Mouse (Mus musculus) forebrain, embryonic 11.5 days (tissue): ENCODE results near the gene Inca1. TPM values are rescaled to one million over a fixed set of nuclear protein-coding genes. Genes with fewer than 3 reads are reported as not detected.

Source experiments
- ATAC-seq: fragments of 200-750 bp; cut with Nextera tagmentation; replicated peaks from 2 replicates; pipeline ENCODE4 v1.8.0; 2017; ENCODE audit warnings: moderate TSS enrichment; ENCODE audit not compliant: low FRiP score
- DNase-seq: peaks from one replicate; pipeline ENCODE4 v3.0.0-alpha.2; 2017; ENCODE audit warnings: low spot score
- H3K27ac ChIP-seq: fragments of 300-500 bp; sonication (generic); 2 replicates; pipeline ENCODE4 v1.5.1; 2014; ENCODE audit warnings: low read depth, low read length
- H3K27me3 ChIP-seq: fragments of 300-500 bp; sonication (generic); 2 replicates; pipeline ENCODE4 v1.6.1; 2014; ENCODE audit warnings: mild to moderate bottlenecking, low read length, mixed read lengths; ENCODE audit not compliant: control insufficient read depth, insufficient read depth
- H3K36me3 ChIP-seq: fragments of 300-500 bp; sonication (generic); 2 replicates; pipeline ENCODE4 v1.6.1; 2014; ENCODE audit warnings: mild to moderate bottlenecking, low read length, moderate library complexity, mixed read lengths; ENCODE audit not compliant: control insufficient read depth, insufficient read depth
- H3K4me1 ChIP-seq: fragments of 300-500 bp; sonication (generic); replicated peaks from 2 replicates; pipeline ENCODE4 v1.6.1; 2014; ENCODE audit warnings: low read length, mixed read lengths; ENCODE audit not compliant: control insufficient read depth, insufficient read depth
- H3K4me2 ChIP-seq: fragments of 300-500 bp; sonication (generic); 2 replicates; pipeline ENCODE4 v1.6.1; 2014; ENCODE audit warnings: low read depth, mild to moderate bottlenecking, low read length, moderate library complexity, mixed read lengths; ENCODE audit not compliant: severe bottlenecking
- H3K4me3 ChIP-seq: fragments of 300-500 bp; sonication (generic); 2 replicates; pipeline ENCODE4 v1.5.1; 2014; ENCODE audit warnings: low read depth, low read length
- H3K9ac ChIP-seq: fragments of 300-500 bp; sonication (generic); 2 replicates; pipeline ENCODE4 v1.6.1; 2014; ENCODE audit warnings: low read length
- H3K9me3 ChIP-seq: fragments of 300-500 bp; sonication (generic); 2 replicates; pipeline ENCODE4 v1.6.1; 2016; ENCODE audit warnings: low read length, mixed read lengths; ENCODE audit not compliant: control insufficient read depth
- WGBS: fragments of 180-500 bp; shearing (Covaris S2); extraction: QIAGEN DNeasy Blood & Tissue Kit; methylation state at CpG from one replicate; pipeline ENCODE4 v1.1.7; 2014; 5-methylcytosine and 5-hydroxymethylcytosine counted together
- polyA plus RNA-seq: library from polyadenylated mRNA; unstranded; fragments of >200 nt; fragmentation: Nextera tagmentation; extraction: Ambion mirVana; gene quantifications from 2 replicates; pipeline ENCODE4 v1.2.1, GENCODE M21; 2014

Inca1 gene
- polyA plus RNA-seq, 1 experiment from 2014 or later: 0.65 TPM

DNA sequence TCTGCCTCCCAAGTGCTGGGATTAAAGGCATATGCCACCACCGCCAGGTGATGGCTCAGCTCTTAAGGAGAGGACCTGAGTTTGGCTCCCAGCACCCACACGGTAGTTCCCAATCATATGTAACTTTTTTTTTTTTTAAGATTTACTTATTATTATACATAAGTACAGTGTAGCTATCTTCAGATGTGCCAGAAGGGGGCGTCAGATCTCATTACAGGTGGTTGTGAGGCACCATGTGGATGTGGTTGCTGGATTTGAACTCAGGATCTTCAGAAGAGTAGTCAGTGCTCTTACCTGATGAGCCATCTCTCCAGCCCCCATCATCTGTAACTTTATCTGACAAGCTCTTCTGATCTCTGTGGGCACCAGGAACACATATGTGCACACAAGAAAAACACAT lies 2.6 kb downstream of the Inca1 start:
- no peak overlapping the region for H3K9ac ChIP-seq
- ATAC-seq: no peak
- no peaks in the 10 kb centered on the region for H3K9me3 ChIP-seq
- 66% methylated on average over 3 of the region's 3 CpGs for WGBS
- no peak overlapping the region for H3K4me2 ChIP-seq
- H3K4me3 ChIP-seq: no peak overlapping the region
- peaks cover 9% of the 10 kb centered on the region; the same call in 1 of the 2 replicates for H3K4me1 ChIP-seq
- no peak for DNase-seq
- no peaks in the 10 kb centered on the region for H3K36me3 ChIP-seq
- H3K27me3 ChIP-seq: no peaks in the 10 kb centered on the region
- H3K27ac ChIP-seq: no peak overlapping the region

DNA sequence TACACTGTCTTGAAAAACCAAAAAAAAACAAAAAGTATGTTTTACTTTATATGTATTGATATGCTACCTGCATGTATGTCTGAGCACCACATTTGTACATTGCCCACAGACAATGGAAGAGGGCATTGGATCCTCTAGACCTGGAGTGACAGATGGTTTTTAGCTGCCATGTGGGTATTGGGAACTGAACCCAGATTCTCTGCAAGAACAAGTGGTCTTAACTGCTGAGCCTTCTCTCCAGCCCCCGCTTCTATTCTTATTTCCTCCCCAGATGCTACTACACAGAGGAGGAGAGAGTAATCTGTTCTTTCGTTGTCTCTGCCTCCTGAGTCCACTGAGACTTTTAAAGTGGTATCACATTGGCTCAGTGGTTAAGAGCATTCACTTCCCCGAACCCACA lies 6.5 kb downstream of the Inca1 start:
- Histone ChIP-seq H3K4me2 (no peak overlapping the region), H3K4me1 (peaks cover 3% of the 10 kb centered on the region), H3K9me3 (no peaks in the 10 kb centered on the region), H3K4me3 (no peak overlapping the region), H3K9ac (no peak overlapping the region), H3K27me3 (no peaks in the 10 kb centered on the region), H3K27ac (no peak overlapping the region), H3K36me3 (no peaks in the 10 kb centered on the region)
- DNase-seq (no peak), ATAC-seq (no peak)
- WGBS: 72% methylated on average over 3 of the region's 3 CpGs

DNA sequence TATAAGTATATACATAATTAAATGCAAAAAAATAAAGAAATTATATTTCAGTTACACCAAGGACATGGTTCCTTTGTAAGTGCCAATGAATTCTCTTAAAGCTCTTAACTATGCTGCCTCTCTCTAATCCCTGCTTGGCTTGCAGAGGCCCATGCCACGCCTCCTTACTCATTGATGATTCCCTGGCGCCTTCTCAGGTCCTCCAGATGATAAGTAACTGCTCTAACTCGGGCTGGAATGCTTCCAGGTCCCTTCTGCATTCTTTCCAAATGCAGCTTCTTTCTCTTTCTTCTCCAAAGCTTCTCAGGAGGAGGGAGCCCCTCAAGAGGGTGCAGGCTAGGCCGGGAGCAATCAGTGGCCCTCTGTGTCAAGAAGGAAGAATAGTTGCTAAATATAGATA lies 10.4 kb downstream of the Inca1 start:
- Histone ChIP-seq H3K4me2 (no peak overlapping the region), H3K27ac (no peak overlapping the region), H3K9ac (no peak overlapping the region), H3K4me3 (no peak overlapping the region), H3K4me1 (peaks cover 8% of the 10 kb centered on the region), H3K9me3 (no peaks in the 10 kb centered on the region), H3K36me3 (no peaks in the 10 kb centered on the region; the same call in 1 of the 2 replicates), H3K27me3 (no peaks in the 10 kb centered on the region)
- DNase-seq: no peak
- no peak for ATAC-seq
- 51% methylated on average over 4 of the region's 4 CpGs for WGBS

DNA sequence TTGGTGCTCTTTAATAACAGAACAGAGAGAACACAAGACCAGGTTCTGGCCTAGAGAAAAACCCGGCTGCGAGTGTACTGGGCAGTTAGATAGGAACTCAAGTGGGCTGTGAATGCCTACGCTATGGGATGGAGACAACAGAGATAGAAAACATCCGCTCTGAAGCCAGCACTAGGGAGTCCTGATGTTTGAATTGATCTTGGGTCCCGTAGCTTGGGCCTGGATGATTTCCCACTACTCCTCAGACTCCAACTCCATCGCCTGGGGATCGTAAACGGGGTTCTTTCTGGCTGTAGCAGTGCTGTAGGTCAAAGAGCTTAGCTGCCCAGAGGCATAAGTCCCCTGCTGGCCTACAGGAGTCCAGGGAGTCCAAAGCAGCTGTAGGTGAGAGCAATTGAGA lies 11.6 kb downstream of the Inca1 start:
- H3K27me3 ChIP-seq: no peaks in the 10 kb centered on the region
- 12% methylated on average over 8 of the region's 8 CpGs for WGBS
- no peaks in the 10 kb centered on the region for H3K9me3 ChIP-seq
- H3K4me3 ChIP-seq: peak overlapping the region; percentile 65
- DNase-seq (no peak), ATAC-seq (no peak)
- H3K4me1 ChIP-seq: peaks cover 8% of the 10 kb centered on the region
- H3K4me2 ChIP-seq: peak overlapping the region; percentile 77
- H3K9ac ChIP-seq: peak overlapping the region; percentile 75
- H3K36me3 ChIP-seq: no peaks in the 10 kb centered on the region; the same call in 1 of the 2 replicates
- no peak overlapping the region for H3K27ac ChIP-seq

DNA sequence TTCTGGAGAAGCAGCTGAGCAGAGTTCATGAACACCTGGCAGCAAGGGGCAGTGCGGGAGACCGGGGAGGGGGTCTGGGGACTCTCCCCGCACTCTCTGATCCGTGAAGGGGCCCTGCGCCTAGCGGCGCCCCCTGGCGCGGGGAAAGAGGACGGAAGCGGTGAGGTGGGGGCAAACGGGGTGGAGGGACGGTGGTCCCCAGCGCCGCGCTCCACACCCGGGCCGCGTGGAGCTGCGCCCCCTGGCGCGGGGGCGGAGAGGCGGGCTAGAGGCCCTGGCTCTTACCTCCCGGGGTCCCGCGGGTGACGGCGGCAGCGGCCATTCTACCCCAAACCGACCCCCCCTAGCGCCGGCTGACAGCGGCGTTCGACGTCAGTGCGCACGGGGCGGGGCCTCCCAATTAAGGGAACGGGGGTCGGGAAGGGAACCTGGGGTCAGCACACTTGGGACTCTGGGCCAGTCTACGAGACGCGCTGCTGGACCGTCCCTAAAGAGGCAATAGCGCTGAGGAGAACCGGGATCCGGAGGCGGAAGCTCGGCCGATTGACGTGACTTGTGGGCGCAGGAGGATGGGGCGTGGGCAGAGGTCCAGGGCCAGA lies 12.3 kb downstream of the Inca1 start, which contains the start of gene Camta2:
Camta2 (minus strand) TSS at position 505 of the 599 bp plus-strand sequence.
- H3K27ac ChIP-seq: peak within 1 kb of the TSS; percentile 47; the same call in 1 of the 2 replicates
- H3K9ac ChIP-seq: peak within 1 kb of the TSS; percentile 75
- peak; percentile 91 for DNase-seq
- H3K36me3 ChIP-seq: no peaks in the 10 kb centered on the region; the same call in 1 of the 2 replicates
- H3K4me3 ChIP-seq: peak within 1 kb of the TSS; percentile 65
- H3K4me1 ChIP-seq: peaks cover 8% of the 10 kb centered on the region
- H3K4me2 ChIP-seq: peak within 1 kb of the TSS; percentile 77
- no peaks in the 10 kb centered on the region for H3K9me3 ChIP-seq
- no peaks in the 10 kb centered on the region for H3K27me3 ChIP-seq
- under 1% methylated on average over 55 of the region's 55 CpGs for WGBS
- peak; percentile 81 for ATAC-seq

DNA sequence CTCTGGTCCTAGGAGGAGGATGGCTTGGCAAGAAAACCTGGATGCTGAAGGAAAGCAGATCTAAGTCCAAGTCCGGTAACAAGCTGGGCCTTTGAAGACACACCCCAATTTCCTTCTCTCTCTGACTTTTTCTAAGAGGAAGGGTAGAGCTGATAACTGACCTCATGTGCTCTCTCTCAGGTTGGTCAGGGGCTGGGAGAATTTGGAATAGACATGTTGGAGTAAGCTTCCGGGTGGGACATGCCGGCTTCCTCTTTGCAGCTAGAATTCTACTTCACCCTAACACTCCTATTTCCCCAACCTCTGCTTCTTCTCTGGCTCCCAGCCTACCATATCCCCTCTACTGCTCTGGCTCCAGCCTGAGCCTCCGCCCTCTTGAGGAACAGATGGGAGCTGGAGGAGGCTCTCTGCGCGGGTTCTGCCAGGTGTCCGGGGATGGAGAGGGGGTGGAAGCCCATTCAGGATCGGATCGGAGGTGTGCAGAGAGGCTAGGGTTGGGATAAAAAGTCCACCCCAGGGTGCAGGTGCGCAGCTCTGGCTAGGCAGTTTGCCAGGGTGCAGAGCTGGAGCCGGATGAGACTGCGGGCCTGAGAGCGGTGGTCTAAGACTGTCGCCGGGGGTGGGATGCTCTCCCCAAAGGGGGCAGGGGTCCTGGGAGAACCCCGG lies 12.9 kb downstream of the Inca1 start:
- Histone ChIP-seq H3K27me3 (no peaks in the 10 kb centered on the region), H3K4me1 (peaks cover 13% of the 10 kb centered on the region), H3K9ac (peak overlapping the region; percentile 75), H3K4me3 (peak overlapping the region; percentile 65), H3K36me3 (no peaks in the 10 kb centered on the region; the same call in 1 of the 2 replicates), H3K4me2 (peak overlapping the region; percentile 77), H3K27ac (peak overlapping the region; percentile 47; the same call in 1 of the 2 replicates), H3K9me3 (no peaks in the 10 kb centered on the region)
- WGBS: 4% methylated on average over 16 of the region's 16 CpGs
- DNase-seq: no peak
- peak; percentile 64 for ATAC-seq

DNA sequence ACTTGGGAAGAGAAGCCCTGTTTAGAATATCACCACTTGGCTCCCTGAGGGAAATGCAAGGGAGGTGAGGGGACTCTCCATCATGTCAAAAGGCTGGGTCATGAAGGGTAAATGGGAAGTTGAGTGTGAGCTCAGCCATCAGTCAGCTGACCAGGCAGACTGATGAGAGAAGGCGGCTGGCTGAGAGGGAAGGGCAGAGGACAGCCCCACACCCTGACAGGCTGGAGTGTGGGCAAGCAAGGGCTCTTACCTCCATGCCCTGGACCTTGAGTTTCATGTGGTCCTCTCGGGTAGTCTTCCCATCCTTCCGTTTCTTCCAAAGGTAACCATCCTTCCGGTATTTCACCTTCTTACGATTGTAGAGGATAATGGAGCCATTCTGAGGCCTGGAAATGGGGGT lies 16.3 kb downstream of the Inca1 start:
- Histone ChIP-seq H3K4me1 (peaks cover 14% of the 10 kb centered on the region), H3K4me2 (no peak overlapping the region), H3K27ac (no peak overlapping the region), H3K9me3 (no peaks in the 10 kb centered on the region), H3K9ac (no peak overlapping the region), H3K36me3 (no peaks in the 10 kb centered on the region; the same call in 1 of the 2 replicates), H3K4me3 (no peak overlapping the region), H3K27me3 (no peaks in the 10 kb centered on the region)
- ATAC-seq: no peak
- 89% methylated on average over 5 of the region's 5 CpGs for WGBS
- DNase-seq: no peak

DNA sequence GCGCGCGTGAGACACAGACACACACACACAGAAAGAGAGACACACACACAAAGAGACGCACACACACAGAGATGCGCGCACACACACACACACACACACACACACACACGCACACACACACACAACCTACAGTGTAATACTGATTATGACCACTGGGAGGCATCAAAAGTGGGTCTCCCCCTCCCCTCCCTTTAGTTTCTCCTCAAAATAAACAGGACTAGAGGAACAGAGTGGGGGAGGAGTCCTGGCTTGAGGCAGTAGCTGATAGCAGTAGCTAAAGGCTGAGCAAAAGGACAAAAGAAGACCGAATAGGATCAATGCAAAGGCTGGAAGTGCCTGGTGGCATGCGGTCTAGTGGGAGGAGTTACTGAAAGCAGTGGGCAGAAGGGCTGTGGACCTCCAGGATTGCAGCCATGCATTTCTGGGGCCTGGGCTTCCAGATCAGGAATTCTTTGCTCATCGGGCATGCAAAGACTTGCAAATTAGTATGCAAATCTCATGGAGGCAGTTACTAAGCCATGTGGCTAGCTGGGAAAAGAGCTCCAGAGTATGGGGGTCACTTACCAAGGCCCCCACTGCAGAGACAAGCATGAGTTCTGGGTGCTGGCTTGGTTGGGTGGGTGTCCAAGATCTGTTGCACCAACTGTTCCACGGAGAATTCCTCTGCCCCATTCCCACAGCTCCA lies 17.9 kb downstream of the Inca1 start:
- 5% methylated on average over 11 of the region's 11 CpGs for WGBS
- Histone ChIP-seq H3K9me3 (no peaks in the 10 kb centered on the region), H3K9ac (no peak overlapping the region), H3K4me3 (no peak overlapping the region), H3K4me1 (peaks cover 10% of the 10 kb centered on the region; the same call in 1 of the 2 replicates), H3K27ac (peak overlapping the region; percentile 8), H3K36me3 (no peaks in the 10 kb centered on the region; the same call in 1 of the 2 replicates), H3K27me3 (no peaks in the 10 kb centered on the region), H3K4me2 (0 out of 2 replicates have a peak overlapping the region, but pooled peaks have one; percentile 18)
- peak; percentile 73 for DNase-seq
- ATAC-seq: peak; percentile 91
